Mouse (Mus musculus): ENCODE results near the gene Clca1. TPM values are rescaled to one million over a fixed set of nuclear protein-coding genes. Genes with fewer than 3 reads are reported as not detected.

Clca1 gene
- total RNA-seq, 2 experiments from 2014 or later: not detected

Other genes with a start within 250 kb of the Clca1 start
- gene Clca3a2, start 213.3 kb downstream of the Clca1 start, total RNA-seq (2021): not detected
- gene Clca3b, start 183.4 kb downstream of the Clca1 start, total RNA-seq (2021): not detected
- gene Clca4b, start 100.2 kb downstream of the Clca1 start, total RNA-seq (2021): not detected
- gene Clca4a, start 57.7 kb downstream of the Clca1 start, total RNA-seq (2021): not detected
- gene Clca2, start 66.7 kb upstream of the Clca1 start, total RNA-seq (2021): under 1 TPM; 0.08 to 0.24 TPM
- 1 to 10 TPM; 7.7 TPM for gene Odf2l, start 85.8 kb upstream of the Clca1 start, total RNA-seq (2021)